Comparison of ENCODE assay signal across 8 mouse cellular contexts in the genomic region with DNA sequence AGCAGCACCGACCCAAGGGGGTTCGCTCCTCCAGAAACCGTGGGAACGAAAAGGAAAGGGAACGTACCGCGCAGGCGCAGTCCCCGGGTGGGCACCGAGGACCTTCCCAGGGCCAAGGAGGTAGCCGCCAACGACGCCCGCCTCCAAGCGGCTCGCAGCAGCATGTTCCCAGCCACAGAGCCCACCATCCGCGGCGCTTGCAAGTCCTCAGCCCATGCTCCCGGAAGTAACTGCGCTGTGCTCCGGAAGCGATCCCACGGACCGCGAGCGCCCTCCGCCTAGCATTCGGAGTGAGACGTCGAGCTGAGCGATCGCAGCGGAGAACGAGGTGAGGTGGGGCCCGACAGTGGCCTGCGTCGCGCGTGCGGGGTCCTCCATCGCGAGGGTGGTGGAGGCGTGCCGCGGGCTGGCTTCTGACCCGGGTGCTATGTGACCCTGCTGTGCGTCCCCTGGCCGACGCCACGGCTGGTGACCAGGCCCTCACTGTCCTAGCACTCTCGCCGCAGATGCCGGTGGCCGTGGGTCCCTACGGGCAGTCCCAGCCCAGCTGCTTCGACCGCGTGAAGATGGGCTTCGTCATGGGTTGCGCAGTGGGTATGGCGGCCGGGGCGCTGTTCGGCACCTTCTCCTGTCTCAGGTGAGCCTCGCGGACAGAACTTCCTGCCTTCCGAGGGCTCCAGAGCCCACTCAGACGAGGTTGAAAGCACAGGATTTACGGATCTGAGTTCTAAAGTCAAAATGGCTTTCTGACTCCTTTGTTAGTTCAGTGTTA. TPM values are rescaled to one million over a fixed set of nuclear protein-coding genes. Genes with fewer than 3 reads are reported as not detected.
DNase-seq lines count a peak whose midpoint lies in the region; ATAC-seq lines count a peak whose summit lies in the region.

Romo1 (plus strand) TSS at position 87 of the 772 bp plus-strand sequence.
Nfs1 (minus strand) TSS at position 234 of the 772 bp plus-strand sequence.

- peak within 1 kb of the TSS; percentile 86 for H3K9ac ChIP-seq in intestine, embryonic 14.5 days (ENCODE audit: low read length)

- peak; percentile 95 for ATAC-seq in intestine, embryonic 14.5 days (replicated peaks; ENCODE audit: low FRiP score, low TSS enrichment, low read depth)

- H3K27me3 ChIP-seq in intestine, embryonic 14.5 days (replicated peaks; ENCODE audit: control insufficient read depth, insufficient read depth, low read length) = no peaks in the 10 kb centered on the region

- 0% methylated on average over 69 of the region's 70 CpGs for WGBS in intestine, embryonic 14.5 days

- H3K9me3 ChIP-seq in intestine, embryonic 14.5 days (ENCODE audit: control insufficient read depth, low read length) = no peaks in the 10 kb centered on the region

- H3K27ac ChIP-seq in intestine, embryonic 14.5 days (ENCODE audit: low read depth) = peak within 1 kb of the TSS; percentile 88

- peaks cover 5% of the 10 kb centered on the region; the same call in 1 of the 2 replicates for H3K4me1 ChIP-seq in intestine, embryonic 14.5 days (replicated peaks; ENCODE audit: control insufficient read depth, insufficient read depth, low read length)

- peaks cover 32% of the 10 kb centered on the region for H3K36me3 ChIP-seq in intestine, embryonic 14.5 days (ENCODE audit: control insufficient read depth, insufficient read depth, low read length)

- intact Hi-C loops in left cerebral cortex, postnatal 14 days (cut with DNase I) = loop anchor here (5.0 kb wide), 1 partner anchor 182 kb away; no protein-coding TSS in a partner anchor

- peak within 1 kb of the TSS; percentile 81 for H3K4me2 ChIP-seq in intestine, embryonic 14.5 days (ENCODE audit: low read length)

- H3K4me3 ChIP-seq in intestine, embryonic 14.5 days (ENCODE audit: low read depth, low read length) = peak within 1 kb of the TSS; percentile 83

- DNase-seq in adrenal gland, adult (ENCODE audit: inconsistent age in 2 of 2, low spot score in 1 of 2) = peak; percentile 93 to 97
- peak; percentile 98 for DNase-seq in embryo, embryonic 10.5 days (ENCODE audit: low spot score)
- peak; percentile 88 for DNase-seq in gastrocnemius, postnatal 25 days
- DNase-seq in intestine, embryonic 14.5 days (ENCODE audit: low spot score) = peak; percentile 95
- peak; percentile 96 for DNase-seq in left cerebral cortex, postnatal 14 days (ENCODE audit: low spot score in 2 of 2)
- DNase-seq in mesoderm, embryonic 11.5 days (ENCODE audit: low read depth, low spot score) = peak; percentile 97
- peak; percentile 87 to 89 for DNase-seq in right cerebral cortex, postnatal 36 days (ENCODE audit: low spot score in 2 of 2)
- DNase-seq in yolk sac, embryonic 10.5 days (ENCODE audit: low spot score) = peak; percentile 95

RNA-seq across cellular contexts. Expression of gene Romo1, which starts in this region (rescaled TPM):
- total RNA-seq in gastrocnemius, postnatal 25 days (2021) = 100 to 1,000 TPM; 206 to 210 TPM
- 427 and 467 TPM in 2 replicates for polyA plus RNA-seq in intestine, embryonic 14.5 days (2014; fragmentation: Nextera tagmentation; extraction: Ambion mirVana)
- total RNA-seq in left cerebral cortex, postnatal 14 days (2021) = 100 to 1,000 TPM; 183 to 205 TPM

RNA-seq across cellular contexts. Expression of gene Nfs1, which starts in this region (rescaled TPM):
- total RNA-seq in gastrocnemius, postnatal 25 days (2021) = 10 to 100 TPM; 74.2 to 80.6 TPM
- 51.1 and 52.8 TPM in 2 replicates for polyA plus RNA-seq in intestine, embryonic 14.5 days (2014; fragmentation: Nextera tagmentation; extraction: Ambion mirVana)
- total RNA-seq in left cerebral cortex, postnatal 14 days (2021) = 10 to 100 TPM; 35.3 to 37.1 TPM

Comparison
In these comparisons a context has a peak if more than half of its experiments do, and no peak if none do; other contexts are left out.
1. Peak in every context shown above with its lines: DNase-seq, ATAC-seq, H3K4me3 ChIP-seq and H3K27ac ChIP-seq.